Mouse (Mus musculus) B cell, adult 62 days (primary cell): ENCODE data around the gene Dmkn. TPM values are rescaled to one million over a fixed set of nuclear protein-coding genes. Genes with fewer than 3 reads are reported as not detected.

ENCODE experiments used
- total RNA-seq: library from RNA; stranded (reverse); gene quantifications from 4 replicates; pipeline ENCODE4 v1.2.4, GENCODE M21; 2023

Dmkn gene
- total RNA-seq: not detected in 4 replicates

GRCm38 (mm10) chr7:30763456-30763855, at the start of gene Dmkn:
Gene Dmkn, plus strand, starts transcription at chr7:30763756.

GRCm38 (mm10) chr7:30729396-30730063, 34.0 kb upstream of the Dmkn start, which contains the start of gene Tmem147:
Gene Tmem147, minus strand, starts transcription at chr7:30729540.

GRCm38 (mm10) chr7:30743617-30744016, 19.9 kb upstream of the Dmkn start, which contains the start of gene Gapdhs:
Gene Gapdhs, minus strand, starts transcription at chr7:30743681.

GRCm38 (mm10) chr7:30751086-30751669, 12.4 kb upstream of the Dmkn start, which contains the start of gene Sbsn:
Gene Sbsn, plus strand, starts transcription at chr7:30751471.

GRCm38 (mm10) chr7:30787377-30788022, 23.9 kb downstream of the Dmkn start, which contains the start of gene Krtdap:
Gene Krtdap, plus strand, starts transcription at chr7:30787896.

GRCm38 (mm10) chr7:30823675-30824074, 60.1 kb downstream of the Dmkn start, which contains the start of gene Ffar2:
Gene Ffar2, minus strand, starts transcription at chr7:30823775.

Other genes starting within 250 kb of the Dmkn start
- 14.2 to 18.7 TPM (median 16.3 TPM) in 4 replicates for gene Arhgap33, start 228.7 kb upstream of the Dmkn start, total RNA-seq
- 2.2 to 3.1 TPM (median 2.7 TPM) in 4 replicates for gene Hspb6, start 211.6 kb upstream of the Dmkn start, total RNA-seq
- 10.2 to 18.1 TPM (median 13.6 TPM) in 4 replicates for gene Proser3, start 211.5 kb upstream of the Dmkn start, total RNA-seq
- gene Lin37, start 203.9 kb upstream of the Dmkn start, total RNA-seq: 38.9 to 50.0 TPM (median 41.5 TPM) in 4 replicates
- gene U2af1l4, start 200.5 kb upstream of the Dmkn start, total RNA-seq: 106 to 140 TPM (median 111 TPM) in 4 replicates
- gene Gm49396, start 200.4 kb upstream of the Dmkn start, total RNA-seq: 9.2 to 12.8 TPM (median 11.8 TPM) in 4 replicates
- gene Psenen, start 200.1 kb upstream of the Dmkn start, total RNA-seq: 135 to 152 TPM (median 138 TPM) in 4 replicates
- gene Igflr1, start 198.3 kb upstream of the Dmkn start, total RNA-seq: 5.6 to 11.7 TPM (median 8.2 TPM) in 4 replicates
- gene Kmt2b, start 175.0 kb upstream of the Dmkn start, total RNA-seq: 104 to 116 TPM (median 108 TPM) in 4 replicates
- 0.82 to 1.9 TPM (median 1.6 TPM) in 4 replicates for gene Zbtb32, start 164.8 kb upstream of the Dmkn start, total RNA-seq
- gene Upk1a, start 150.9 kb upstream of the Dmkn start, total RNA-seq: 0.70 TPM in 1 of 4 replicates, not detected in the others
- gene Cox6b1, start 137.6 kb upstream of the Dmkn start, total RNA-seq: 177 to 214 TPM (median 201 TPM) in 4 replicates
- not detected in 4 replicates for gene Etv2, start 127.9 kb upstream of the Dmkn start, total RNA-seq
- gene Rbm42, start 113.4 kb upstream of the Dmkn start, total RNA-seq: 87.7 to 100 TPM (median 92.3 TPM) in 4 replicates
- gene Haus5, start 98.8 kb upstream of the Dmkn start, total RNA-seq: 56.1 to 64.2 TPM (median 59.9 TPM) in 4 replicates
- not detected in 4 replicates for gene Pmis2, start 92.2 kb upstream of the Dmkn start, total RNA-seq
- not detected in 4 replicates for gene 2200002J24Rik, start 64.8 kb upstream of the Dmkn start, total RNA-seq
- gene Atp4a, start 51.5 kb upstream of the Dmkn start, total RNA-seq: 0.85 to 3.1 TPM in 2 of 4 replicates, not detected in the others
- 34.4 to 45.7 TPM (median 41.2 TPM) in 4 replicates for gene Tmem147, start 34.2 kb upstream of the Dmkn start, total RNA-seq
- gene Gapdhs, start 20.1 kb upstream of the Dmkn start, total RNA-seq: not detected in 4 replicates
- 2.3 to 5.4 TPM (median 3.3 TPM) in 4 replicates for gene Sbsn, start 12.3 kb upstream of the Dmkn start, total RNA-seq
- gene Krtdap, start 24.1 kb downstream of the Dmkn start, total RNA-seq: not detected in 4 replicates
- 13.9 to 20.5 TPM (median 17.6 TPM) in 4 replicates for gene Ffar2, start 60.0 kb downstream of the Dmkn start, total RNA-seq
- gene Ffar3, start 92.4 kb downstream of the Dmkn start, total RNA-seq: 1.0 to 2.0 TPM (median 1.4 TPM) in 4 replicates
- gene Ffar1, start 97.8 kb downstream of the Dmkn start, total RNA-seq: 25.4 to 28.3 TPM (median 27.3 TPM) in 4 replicates
- 1,001 to 1,218 TPM (median 1,131 TPM) in 4 replicates for gene Cd22, start 116.6 kb downstream of the Dmkn start, total RNA-seq
- not detected in 4 replicates for gene Mag, start 151.1 kb downstream of the Dmkn start, total RNA-seq
- gene Hamp2, start 160.9 kb downstream of the Dmkn start, total RNA-seq: not detected in 4 replicates
- gene Hamp, start 180.3 kb downstream of the Dmkn start, total RNA-seq: not detected in 4 replicates
- gene Usf2, start 193.0 kb downstream of the Dmkn start, total RNA-seq: 135 to 161 TPM (median 150 TPM) in 4 replicates
- 0.61 to 1.8 TPM (median 1.3 TPM) in 4 replicates for gene Lsr, start 209.7 kb downstream of the Dmkn start, total RNA-seq
- gene Fam187b, start 210.0 kb downstream of the Dmkn start, total RNA-seq: 0.48 TPM in 1 of 4 replicates, not detected in the others